Mouse (Mus musculus) lung, adult 18-20 months (tissue): ENCODE measurements at regions not wholly inside any gene's neighbourhood (a gene's known extent, or its start where the extent isn't known, plus 50 kb on each side); places are given as distances from the start of the nearest gene placed in this dataset.
A peak's percentile ranks its signal among the peaks of the same experiment; 100 is the strongest.

Experiments
- DNase-seq, 2 experiments: peaks; one replicate each; pipeline ENCODE4 v3.0.0; 2022; ENCODE audit warnings: mixed read lengths in 2 of 2

DNA sequence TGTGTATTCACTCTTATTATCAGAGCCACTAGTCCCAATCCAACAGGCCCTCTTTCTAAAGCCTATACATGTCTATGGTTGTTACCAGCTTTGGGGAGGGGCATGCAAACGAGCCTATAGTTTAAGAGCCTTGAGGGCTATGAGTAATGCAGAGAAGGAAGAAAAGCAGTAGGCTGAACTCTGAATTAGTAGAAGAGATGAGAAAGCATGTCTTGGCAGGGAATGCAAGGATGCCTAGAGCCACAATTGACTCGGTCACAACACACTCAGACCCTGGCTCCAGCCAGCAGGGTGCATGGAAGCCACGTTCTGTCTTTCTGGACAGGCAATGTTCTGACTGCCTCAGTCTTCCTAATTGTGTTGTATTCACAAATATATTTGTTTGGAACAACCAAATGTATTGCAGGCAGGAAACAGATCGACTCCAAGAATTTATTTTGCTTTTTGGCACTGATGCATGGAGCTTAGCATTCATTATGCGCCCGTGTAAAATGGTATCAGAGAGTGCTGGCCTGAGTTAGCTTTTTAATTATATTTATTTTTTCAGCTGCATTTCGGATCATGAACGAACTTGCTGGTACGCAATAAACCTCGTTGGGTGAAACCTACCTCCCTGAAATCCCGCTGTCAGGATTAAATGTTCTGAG, 110.2 kb downstream of the Rybp start:
- DNase-seq: no peak

DNA sequence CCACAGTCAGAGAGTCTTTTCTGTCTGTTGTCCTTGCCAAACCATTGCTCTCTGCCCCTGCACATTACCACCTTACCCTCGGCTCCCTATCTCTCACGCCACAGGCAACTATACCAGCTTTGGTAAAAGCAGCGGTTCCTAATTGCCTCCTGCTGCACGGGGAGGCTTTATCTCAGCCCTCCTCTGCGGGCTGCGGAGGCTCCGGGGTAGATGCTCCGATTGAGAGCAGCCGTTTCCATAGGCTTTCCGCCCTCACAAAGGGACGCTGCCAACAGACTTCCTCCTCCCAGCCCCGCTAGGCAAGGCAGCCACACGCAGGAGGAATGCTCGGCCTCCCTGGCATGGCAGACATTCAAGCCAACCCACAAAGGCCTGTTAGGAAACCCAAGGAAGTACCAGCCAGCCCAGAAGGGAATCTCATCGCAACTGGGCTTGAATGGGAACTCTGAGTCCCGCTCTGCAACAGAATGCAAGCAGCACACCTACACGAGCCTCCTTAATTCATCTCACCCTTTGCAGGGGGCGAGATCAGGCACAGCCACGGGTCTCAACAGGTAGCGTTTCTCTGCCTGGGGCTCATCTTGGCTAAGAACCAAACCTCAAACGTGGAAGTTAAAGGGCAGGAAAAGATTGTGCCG, 116.5 kb downstream of the Rybp start:
- peak; percentile 75 to 78 for DNase-seq

DNA sequence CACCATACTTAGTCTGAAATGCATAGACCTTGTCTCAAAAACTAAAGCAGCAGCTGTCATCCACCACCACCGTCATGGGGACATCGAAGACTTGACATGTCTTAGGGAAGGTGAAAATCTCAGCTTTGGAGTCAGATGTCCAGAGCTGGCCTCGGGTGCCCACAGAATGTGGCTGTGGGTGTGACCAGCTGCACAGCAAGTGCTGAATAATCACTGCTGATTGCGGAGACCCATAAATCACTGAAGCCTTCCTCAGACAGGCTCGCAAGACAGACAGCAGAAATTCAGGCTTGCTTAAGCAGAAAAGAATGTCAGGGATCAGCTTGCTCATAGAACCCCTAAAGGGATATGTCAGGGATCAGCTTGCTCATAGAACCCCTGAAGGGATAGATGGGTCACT, 120.0 kb downstream of the Rybp start:
- no peak for DNase-seq

DNA sequence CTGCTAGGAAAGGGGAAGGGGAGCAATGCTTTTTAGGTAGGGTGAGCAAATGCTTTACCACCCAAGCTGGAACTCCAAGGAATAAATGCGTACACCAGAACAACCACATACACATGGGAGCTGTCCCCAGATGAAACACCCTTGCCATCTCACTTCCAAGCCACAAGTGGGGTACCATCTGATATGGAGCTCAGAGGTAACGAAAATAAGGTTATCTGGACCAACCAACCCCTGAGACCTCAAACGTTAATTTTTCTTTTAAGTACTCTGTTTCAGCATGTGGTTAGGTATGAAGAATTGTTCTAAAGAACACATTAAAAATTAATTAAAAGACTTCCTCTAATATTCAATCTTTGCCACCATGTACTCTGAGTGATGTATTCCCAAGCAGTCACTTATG, 121.5 kb downstream of the Rybp start:
- DNase-seq: no peak

DNA sequence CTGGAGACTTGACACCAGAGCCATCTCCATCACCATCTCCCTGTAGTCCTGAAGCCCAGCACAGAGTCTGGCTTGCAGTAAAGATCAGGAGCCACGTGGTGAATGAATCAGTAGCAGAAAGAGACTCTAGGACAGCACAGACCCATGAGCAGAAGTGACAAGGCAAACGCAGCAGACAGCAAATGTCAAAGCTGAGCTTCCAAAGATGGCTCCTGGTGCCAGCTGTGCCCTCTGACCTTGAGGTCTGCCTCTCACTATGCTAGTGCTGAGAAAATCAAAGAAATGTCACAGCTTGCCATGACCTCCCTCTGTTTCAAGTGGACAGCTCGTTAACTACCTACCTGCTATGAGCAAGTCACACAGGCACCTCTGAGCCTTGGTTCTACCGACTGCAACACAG, 123.1 kb downstream of the Rybp start:
- DNase-seq: no peak

DNA sequence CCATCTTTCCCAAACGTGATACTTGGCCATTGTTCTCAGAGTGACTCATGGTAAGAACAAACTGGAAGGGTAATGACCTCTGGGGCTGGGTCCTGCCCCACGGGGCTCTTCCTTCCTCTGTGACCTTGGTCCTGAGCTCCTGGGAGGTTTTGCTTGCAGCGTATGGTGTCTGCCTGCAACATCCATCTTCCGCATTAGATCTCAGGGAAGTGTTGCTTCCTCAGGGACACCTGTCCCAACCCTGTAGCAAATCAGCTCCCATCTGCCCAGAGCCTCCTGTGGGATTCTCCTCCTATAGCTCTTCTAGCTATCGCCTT, 123.5 kb downstream of the Rybp start:
- DNase-seq: no peak

DNA sequence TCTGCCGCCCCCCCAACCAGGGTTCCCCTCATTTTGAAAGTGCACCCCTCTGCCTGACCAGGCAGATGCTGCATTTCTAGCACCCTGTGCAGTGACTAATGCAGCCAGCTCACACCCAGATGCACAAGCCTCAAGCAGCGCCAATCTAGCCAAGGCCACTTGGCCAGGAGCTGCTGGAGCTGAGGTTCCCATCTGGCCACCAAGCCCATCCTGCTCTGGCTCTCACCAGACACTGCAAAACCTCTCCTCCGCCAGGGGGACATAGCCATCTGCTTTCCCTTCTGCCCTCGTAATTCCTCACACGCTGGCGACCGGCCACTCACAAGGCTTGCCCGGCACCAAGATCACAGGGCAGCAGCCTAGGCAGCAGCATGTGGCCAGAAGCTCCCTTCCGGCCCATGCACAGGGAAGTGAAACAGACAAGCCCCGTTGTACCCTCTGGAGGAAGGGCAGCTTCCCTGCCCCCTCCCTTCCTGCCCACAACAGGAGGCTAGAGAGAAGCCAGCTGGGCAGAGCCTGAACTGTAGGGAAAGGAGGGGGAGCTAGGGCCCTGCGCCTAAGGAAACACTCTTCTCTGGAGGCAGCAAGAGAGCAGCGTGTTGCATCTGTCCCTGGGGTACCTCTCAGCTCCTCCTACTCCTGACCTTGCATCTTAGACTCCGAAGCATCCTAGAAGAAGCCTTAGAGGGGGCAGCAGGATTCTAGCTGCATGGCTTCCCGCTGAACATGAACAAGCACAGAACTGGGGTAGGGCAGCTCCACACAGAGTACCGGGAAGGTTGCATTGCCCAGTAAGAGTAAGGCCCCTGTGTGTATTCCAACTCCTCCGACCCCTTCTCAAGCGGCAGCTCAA, 124.1 kb downstream of the Rybp start:
- DNase-seq: peak; percentile 80 to 85

DNA sequence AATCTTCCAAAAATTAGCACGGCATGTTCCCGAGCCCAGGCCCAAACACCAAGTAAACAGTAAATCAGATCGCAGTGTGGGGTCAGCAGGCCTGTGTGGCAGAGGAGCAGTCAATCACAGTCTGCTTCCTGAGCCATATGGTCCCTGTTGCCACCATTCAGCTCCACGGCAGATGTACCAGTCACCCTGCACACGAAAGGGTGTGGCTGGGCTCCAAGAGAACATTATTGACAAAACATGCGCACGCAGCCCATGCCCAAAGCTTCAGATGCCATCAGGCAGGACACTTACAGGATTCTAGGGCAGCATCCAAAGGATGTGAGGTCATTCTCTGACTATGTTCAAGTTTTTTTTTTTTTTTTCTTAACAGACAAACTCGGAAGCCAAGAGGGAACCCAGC, 126.6 kb downstream of the Rybp start:
- DNase-seq: no peak

DNA sequence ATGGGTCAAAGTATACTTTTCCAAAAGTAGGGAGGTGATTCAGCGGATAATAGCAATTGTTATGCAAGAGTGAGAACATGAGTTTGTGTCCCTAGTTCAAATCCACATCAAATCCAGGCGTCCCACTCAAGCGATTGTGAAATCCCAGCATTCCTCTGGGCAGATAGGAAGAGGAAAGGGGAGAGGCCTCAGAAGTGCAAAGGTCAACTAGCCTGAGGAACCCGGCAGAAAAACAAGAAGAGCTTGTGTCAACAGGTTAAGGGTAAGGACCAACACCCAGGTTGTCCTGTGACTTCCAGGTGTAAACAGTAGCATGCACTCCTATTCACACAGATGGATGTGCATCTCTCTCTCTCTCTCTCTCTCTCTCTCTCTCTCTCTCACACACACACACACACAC, 127.5 kb downstream of the Rybp start:
- no peak for DNase-seq

DNA sequence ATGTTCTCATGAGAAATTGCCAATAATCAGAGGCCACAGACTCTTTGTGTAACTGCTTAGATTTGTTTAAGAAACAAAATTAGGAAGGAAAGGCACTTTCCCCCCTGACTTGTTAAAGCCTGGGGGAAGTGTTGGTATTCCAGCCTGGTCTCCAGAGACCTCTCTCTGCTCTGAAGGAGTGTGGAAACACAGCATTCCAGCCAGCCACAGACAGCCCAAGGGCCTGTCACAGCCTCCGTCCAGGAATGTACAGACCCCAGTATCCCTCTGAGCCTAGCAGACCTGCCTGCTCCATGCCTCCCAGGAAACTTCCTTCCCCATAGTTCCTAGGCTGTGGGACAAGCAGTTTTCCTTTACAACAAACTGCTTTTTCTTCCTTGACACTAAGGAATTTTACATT, 128.0 kb downstream of the Rybp start:
- no peak for DNase-seq

DNA sequence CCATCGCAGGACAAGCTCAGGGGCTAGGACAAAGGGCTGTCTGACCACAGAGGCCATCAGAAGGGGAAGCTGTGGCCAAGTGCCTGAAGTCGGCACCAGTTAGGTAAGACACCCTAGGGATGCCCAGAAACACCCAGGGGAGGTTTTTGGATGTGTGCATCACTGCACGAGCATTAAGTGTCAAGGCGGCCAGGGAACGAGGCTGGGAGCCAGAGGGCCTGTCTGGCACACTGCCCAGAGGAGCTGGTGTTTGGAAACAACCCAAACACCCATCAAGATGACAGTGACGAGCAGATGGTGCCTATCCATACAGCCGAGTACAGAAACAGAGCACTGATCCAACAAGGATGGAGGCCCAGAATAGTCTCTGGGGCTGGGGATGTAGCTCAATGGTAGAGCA, 130.0 kb downstream of the Rybp start:
- peak in 1 of 2 experiments; percentile 18 for DNase-seq

DNA sequence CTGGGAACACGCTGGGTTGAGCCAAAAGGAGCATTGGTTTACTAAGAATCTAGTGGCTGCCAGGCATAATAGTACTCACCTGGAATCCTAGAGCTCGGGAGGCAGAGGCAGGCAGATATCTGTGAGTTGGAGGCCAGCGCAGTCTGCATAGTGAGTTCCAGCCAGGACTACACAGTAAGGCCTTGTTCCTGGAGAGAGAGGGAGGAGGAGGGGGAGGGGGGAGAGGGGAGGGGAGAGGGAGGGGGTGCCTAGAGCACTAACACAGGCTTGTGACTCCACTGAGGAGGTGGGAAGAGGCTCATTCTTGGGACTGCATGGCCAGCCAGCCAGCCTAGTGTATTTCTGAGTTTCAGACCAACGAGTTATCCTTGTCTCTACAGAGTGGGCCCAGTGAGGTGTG, 131.1 kb downstream of the Rybp start:
- no peak for DNase-seq

DNA sequence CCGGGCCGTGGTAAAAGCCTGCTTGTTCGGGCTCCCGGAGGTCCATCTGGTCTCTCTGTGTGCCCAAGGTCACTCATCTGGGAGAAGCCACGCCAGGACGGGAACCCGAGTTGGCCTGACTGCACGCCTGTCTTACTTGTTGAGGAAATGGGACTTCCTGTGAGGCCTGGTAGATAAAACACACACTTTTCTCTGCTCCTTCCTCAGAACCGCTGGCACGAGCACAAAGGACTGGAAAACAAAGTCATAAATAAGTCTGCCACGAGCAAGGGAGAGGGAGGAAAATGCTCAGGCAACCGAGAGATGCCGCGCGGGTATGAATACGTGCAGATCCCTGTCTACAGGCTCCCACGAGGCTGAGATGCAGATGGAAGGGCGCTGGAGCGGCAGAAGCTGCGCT, 131.6 kb downstream of the Rybp start:
- DNase-seq: peak; percentile 70 to 72

DNA sequence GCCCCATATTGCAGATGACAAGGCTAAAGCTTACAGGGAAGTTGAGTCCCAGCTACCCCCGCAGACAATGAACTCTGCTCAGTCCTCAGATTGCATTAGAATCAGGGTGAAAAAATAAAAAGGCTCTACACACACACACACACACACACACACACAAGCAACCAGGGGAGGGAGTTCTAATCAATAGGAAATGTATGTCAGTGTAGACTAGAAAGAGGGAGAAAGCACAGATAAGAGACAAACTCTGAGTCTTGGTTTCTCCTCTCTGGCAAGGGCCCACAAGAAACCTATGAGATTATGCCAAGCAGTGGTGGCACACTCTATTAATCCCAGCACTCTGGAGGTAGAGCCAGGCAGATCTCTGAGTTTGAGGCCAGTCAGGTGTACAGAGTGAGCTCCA, 135.8 kb downstream of the Rybp start:
- no peak for DNase-seq

DNA sequence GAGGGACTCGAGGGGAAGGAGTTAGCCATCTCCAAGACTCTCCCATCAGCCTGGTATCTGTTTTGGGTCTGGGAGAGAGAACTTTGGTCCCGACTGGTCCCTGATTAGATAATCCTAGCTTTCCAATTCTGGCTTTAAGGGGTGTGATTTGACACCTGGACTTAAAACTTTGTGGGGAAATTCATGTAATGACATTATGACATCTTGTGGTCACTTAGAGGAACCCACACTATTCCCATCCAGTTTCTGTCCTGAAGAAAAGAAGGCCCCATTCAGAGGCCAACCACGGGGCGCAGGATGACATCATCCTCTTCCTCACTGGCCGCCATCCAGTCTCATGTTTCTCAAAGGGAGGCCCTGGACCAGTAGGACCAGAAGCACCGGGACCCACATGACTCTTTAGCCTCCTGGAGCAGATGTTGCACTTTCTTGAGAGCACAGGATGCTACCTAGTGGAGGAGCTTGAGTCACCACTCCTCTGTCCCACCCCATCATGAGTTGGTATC, 136.5 kb downstream of the Rybp start:
- no peak for DNase-seq

DNA sequence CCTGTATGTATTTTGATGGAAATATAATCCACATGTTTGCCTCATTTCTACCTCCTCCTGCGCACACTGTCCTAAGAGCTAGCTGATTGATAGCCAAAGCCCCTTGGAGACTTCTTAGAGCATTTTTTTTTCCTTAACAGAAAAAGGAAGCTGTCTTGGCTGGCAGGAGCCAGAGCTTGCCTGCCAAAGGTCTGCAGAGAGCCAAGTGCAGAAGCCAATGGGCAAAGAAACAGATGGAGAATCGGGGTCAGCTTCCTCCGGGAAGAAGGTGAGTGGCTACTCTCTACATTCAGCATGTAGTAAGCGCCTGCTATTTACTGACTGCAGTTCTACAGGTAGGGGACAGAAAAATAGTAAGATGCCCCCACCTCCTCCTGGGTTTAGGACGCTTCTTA, 137.8 kb downstream of the Rybp start:
- DNase-seq: no peak

DNA sequence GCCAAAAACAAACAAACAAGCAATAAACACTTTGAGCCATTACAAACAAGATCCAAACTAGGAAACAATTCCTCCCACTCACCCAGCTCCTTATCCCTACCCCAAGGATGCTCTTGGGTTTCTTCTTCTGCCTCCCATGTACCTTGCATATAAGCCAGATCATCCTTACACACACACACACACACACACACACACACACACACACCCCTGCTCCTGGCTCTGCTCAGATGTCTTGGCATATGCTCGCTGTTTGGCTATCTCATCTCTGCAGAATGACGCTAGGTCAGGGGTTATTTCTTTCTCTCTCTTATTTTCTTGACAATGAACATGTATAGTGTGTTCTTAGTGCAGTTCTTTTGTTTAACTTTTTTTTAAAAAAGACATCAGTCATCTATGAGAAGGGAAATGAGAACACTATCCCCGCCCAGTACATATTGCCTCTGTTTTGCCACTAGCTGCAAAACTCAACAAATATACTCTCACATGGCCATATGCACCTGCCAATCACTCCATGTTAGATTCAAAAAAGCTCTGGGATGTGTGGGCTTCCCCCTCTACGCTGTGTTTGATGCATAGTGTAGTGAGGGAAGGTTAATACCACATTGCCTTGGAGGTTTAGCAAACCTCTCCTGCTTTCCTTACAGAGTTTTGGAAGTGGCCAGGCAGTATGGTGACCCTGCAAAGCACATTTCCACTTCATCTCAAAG, 138.4 kb downstream of the Rybp start:
- DNase-seq: no peak

DNA sequence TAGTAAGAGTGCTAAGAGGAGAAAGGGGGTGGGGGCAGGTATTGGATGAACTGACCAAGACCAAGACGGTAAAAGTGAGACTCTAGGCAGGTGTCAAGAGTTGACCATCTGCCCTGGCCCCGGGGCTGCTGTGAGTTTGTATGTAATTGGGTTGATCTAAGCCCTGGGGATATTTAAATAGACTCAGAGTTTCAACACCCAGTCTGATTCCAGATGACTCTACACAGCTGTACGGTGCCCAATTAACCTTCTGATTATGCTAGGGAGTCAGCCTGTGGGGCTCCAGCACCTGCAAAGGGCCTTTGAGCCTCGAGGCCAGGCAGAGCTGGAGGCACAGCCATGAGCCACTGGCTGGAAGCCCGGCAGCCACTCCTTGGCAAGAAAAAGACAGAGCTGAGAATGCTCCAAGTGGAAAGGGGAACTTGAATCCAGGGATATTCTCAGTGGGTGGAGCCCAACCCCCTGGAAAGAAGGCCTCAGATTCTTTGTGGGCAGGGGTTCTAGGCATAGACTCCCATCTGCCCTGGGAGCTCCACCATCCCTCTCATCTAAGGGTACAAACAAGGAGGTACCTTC, 140.8 kb downstream of the Rybp start:
- no peak for DNase-seq

DNA sequence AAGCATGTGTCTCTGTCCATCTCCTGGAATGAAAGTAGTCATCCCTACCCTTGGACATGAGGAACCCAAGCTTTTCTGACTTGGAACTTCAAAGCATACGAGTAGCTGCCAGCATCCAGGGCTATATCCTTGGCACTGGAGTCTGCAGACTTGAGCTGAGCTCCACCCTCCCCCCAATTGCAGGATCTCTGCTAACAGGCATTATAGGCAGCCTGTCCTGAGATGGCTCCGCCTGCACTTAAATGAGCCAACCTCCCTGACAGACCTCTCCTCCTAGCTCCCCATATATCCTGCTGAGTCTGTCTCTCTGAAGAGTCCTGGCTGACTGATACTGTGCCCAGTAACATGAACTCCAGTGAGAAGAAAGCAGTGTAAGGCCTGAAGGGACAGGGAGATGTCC, 141.4 kb downstream of the Rybp start:
- DNase-seq: no peak

DNA sequence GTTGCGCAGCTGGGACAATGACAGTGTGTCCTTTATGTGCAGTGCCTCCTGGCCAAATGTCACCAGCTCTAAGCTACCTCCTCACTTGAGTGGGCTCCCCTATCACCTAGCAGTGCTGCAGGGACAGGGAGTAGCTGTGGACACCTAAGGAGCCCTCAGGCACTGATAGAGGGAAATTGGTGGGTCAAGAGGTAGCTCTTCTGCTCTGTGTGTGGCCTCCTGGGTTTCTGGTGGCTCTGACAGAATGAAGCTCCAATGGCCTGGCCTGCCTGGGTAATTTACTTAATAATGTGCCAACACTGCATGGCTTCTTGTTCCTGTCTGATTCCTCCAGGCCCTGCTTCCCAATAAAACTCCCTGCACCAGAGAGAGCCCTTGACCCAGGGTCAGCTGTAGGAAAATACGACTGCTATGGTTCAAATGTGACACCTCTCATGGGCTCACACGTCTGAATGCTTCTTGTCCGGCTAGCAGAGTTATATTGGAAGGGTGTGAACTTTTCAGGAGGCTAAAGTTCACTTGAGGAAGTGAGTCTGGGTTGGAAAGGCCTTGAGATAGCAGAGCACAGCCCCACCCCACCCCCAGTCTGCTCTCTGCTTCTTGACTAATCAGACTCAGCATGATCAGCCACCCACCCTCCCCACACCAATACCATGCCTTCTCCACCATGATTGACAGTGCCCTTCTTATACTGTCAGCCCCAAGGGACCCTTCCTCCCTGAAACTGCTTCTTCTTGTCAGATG, 142.6 kb downstream of the Rybp start:
- DNase-seq: no peak

DNA sequence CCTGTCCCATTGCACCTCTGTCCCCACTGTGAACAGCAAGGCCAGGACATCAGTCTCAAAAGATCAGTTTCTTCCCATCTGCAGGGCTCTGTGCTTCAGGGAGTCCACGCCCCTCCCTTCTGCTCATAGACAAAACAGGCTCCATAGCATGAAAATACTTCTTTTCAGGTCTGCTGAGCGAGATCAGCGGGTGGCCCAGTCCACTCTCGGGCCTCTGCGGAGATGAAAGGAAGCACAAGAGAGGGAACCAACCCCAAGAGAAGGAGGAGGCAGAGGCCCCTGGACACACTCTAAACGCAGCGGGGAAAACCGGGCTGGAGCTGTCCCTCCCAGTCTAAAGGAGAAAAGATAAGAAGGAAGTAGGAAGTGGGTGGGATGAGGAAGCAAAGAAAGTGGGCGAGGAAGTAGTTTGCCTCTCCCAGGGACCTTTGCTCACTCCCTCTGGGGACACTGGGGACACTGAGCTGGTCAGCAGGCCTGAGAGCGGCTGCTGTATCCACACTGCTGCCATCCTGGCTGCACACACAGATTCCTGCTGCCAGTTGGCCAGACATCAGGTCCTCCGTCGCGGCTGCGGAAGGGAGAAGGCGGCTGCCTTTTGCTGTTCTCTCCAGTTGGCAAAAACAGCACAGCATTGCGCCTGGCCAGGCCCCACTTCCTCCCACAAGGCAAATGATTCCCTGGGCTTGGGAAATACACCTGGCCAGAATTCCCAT, 143.5 kb downstream of the Rybp start:
- peak; percentile 79 to 80 for DNase-seq

DNA sequence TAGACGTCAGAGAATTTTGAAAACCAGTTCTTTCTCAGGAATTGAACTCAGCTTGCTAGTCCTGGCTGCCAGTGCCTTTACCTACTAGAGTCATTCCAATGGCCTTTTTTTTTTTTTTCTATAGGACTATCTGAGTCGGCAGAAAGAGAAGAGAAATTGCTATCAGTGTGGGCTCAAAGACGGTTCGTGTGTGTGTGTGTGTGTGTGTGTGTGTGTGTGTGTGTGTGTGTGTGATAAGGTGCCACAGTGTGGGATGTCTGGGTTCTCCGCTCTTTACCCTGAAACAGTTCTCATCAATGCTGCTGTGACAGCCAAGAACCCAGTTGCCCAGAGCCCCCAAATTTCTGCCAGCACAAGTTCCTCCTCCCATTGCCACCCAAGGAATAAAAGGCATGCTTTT, 146.1 kb downstream of the Rybp start:
- DNase-seq: no peak
